Mouse (Mus musculus) frontal cortex, postnatal 25 days (tissue): Measurements from ENCODE around the gene Cluap1.
"Not testable (repeated sequence)": the region's sequence is repeated elsewhere in the genome, so short reads cannot be mapped to it uniquely, and the experiment has no call there.

Source experiments
- DNase-seq, 2 experiments: peaks; one replicate each; pipeline ENCODE4 v3.0.0; 2022; ENCODE audit warnings: low spot score in 2 of 2

Gene Cluap1

DNA sequence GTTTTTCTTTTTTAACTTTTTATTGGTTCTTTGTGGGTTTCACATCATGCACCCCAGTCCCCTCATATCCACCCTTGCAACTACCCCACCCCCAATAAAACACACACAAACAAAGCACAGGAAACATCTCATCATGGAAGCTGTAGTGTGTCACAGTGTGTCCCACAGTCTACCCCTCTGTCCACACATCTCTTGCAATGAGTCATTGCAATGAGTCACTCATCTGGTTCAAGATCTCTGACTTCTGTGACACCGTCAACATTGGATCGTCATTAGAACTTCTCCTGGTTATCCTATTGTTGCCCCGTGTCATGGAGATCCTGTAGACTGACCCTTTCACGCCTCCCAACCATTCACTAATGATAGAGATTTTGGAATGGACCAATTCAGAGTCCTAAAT, 26.1 kb downstream of the Cluap1 start:
- no peak for DNase-seq

DNA sequence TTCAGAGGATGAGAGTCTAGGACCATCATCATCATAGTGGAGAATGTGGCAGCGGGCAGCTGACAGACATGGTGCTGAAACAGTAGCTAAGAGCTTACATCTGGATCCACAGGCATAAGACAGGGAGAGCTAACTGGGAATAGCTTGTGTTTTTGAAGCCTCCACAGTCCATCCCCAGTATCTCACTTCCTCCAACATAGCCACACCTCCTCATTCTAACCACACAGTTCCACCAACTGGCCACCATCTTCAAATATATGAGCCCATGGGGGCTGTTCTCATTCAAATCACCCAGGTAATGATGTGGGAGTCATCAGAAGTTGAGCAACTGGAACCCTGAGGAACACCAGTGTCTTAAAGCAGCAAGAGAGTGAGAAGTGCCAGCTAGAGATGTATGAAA, 42.5 kb downstream of the Cluap1 start:
- no peak for DNase-seq

- DNase-seq: no peak
Observed at GRCm38 (mm10) chr16:3956369-3956768, 47.8 kb downstream of the Cluap1 start.

- no peak for DNase-seq
Observed at GRCm38 (mm10) chr16:3959261-3959660, 50.7 kb downstream of the Cluap1 start.

DNA sequence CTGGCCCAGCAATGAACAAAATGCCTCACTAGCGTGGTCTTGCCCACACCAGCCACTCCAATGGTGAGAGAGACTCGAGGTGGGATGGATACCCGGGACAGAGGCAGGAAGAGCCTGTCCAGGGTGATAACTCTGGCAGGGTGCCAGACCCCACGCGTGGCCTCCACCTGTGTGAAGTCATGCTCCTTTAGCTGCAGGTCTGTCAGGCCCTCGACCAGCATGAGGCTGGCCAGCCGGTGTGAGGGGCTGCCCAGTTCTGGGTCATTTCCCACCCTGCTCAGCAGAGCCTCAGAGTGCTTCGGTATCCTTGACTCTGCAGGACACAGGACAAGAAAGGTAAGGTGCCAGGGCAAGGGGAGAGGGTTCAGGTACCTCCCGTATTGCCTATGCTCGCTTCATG, 56.4 kb downstream of the Cluap1 start:
- no peak for DNase-seq

DNA sequence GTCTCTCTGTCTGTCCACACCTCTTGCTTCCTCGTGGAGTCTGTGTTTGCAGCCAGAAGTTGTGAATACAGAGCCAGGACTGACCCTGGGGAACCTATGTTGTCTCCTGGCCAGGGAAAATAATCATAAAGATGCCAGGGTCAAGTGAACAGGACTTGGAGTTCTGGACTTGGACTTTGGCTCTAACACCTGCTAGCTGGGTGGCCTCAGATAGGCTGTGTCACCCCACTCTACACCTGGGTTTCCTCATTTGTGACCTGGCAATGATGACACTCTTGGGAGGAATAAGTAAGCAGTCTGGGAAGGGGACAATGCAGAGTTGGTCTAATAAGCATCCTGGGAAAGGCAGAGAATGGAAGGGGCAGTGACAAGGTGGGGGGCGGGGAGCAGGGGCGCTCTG, 56.9 kb downstream of the Cluap1 start:
- DNase-seq: no peak

DNA sequence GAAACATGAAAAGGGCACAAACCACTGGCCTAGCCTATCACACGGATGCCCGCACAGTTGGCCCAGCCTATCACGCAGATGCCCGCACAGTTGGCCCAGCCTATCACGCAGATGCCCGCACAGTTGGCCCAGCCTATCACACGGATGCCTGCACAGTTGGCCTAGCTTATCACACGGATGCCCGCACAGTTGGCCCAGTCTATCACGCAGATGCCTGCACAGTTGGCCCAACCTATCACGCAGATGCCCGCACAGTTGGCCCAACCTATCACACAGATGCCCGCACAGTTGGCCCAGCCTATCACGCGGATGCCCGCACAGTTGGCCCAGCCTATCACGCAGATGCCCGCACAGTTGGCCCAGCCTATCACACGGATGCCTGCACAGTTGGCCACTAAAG, 65.9 kb downstream of the Cluap1 start:
- not testable (repeated sequence) for DNase-seq

DNA sequence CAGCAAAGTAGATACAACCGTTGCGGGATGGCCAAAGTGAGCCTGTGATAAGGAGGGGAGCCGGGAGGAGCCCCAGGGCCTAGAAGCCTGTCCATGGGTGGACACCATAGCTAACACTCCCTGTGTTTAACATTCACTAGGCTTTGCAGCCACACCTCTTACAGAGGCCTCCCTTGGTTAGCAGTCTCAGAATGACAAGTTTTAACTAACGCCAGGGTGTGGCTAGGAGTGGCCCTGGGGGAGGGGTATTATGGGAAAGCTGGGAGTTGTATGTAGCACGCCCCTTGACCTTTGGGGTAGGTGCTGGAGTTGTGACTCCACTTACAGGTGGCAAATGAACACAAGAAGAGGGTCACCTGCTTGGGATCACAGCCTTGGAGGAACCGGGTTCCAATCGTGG, 67.1 kb downstream of the Cluap1 start:
- no peak for DNase-seq

DNA sequence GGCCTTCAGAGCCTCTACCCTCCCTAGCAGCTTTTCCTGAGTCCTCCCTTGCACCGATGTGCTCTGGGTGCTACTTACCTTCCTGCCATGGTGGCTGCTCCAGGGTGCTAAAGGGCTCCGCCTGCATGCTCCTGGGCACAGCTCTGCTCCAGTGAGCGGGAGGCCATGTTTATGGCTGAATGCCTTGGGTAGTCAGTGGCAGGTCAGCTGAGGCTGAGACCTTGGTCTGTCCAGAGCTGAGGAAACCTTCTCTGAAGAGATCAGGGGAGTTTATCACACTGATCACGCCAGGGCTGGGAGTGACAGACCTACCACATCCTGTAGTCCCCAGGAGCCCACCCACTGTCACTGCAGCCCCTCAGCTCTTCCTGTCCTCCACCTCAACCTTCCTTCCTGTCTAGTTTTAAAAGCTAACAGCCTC, 67.7 kb downstream of the Cluap1 start, which contains the start of gene Nlrc3:
Nlrc3 (minus strand) TSS at position 382 of the 421 bp plus-strand sequence.
- no peak for DNase-seq

GRCm38 (mm10) chr16:3976712-3977111, 68.1 kb downstream of the Cluap1 start:
- no peak for DNase-seq

GRCm38 (mm10) chr16:3982173-3982572, 73.6 kb downstream of the Cluap1 start:
- no peak for DNase-seq

DNA sequence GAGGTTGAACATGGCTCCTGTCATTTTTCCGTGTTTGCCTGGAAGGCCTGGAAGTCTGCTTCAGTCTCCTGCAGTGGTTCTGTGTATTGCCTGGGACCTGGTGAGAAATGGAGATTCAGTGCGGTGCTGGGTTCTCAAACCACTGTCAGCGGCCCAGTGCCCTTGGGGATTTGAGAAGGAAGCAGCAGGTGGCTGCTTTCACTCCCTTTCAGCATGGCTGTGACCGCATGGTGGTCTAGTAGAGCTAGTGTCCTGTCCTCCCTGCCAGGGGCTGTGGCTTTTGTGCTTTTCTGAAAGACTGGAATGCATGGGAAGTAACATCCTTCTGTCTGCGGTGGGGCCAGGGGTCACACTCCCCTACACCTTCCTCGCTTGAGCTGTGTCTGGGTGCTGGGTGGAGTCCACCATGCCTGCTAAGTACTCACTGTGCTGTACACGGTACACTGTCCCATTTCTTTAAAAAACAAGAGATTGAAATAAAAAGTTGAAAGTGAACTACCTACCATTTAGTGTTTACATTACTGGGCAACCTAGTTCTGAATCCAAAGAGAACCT, 74.6 kb downstream of the Cluap1 start:
- DNase-seq: no peak

- DNase-seq: no peak
Observed at GRCm38 (mm10) chr16:3988410-3988809, 79.8 kb downstream of the Cluap1 start.
